In the genomic region with DNA sequence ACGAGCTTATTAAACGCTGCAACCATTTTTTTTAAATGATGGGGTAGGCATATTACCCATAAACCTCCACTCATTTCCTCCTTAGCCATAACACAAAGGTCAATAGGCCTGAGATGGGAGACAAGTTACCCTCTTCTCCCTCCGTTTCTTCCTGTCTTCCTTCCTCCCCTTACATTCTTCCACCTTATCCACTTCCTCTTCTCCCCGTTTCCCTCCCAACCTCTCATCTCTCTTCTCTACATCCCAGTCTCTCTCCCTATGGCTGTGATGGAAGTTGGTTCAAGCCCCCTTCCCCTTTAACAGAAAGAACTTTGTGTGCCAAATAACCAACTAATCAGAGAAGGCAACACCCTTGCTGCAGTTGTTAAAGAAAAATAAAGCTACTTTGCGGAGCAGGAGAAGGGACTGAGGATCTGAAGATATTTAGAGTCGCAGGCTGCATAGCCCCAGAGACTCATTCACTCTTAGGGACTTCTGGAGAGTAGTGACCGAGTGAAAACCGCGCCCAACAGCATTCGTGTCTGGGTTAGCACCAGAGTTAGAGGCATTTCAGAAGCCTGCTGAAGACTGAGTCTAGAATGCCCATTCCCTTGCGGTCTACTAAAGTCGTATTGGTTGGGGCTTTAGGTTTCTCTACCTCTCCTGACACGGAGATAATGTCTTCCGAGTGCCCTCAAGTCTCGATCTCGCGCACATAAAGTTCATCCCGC, we compare ENCODE assay signal across 8 mouse cellular contexts. TPM values are rescaled to one million over a fixed set of nuclear protein-coding genes. Genes with fewer than 3 reads are reported as not detected.
DNase-seq lines count a peak whose midpoint lies in the region; ATAC-seq and TF ChIP-seq lines count a peak whose summit lies in the region.

No protein-coding gene starts in this region.

- peaks cover 13% of the 10 kb centered on the region for H3K4me1 ChIP-seq in testis, adult 2 months (ENCODE audit: control insufficient read depth, insufficient read depth, low read length)
- 0 out of 2 replicates have a peak, but pooled peaks cover 9% of the 10 kb centered on the region for H3K4me1 ChIP-seq in forebrain, postnatal 0 days (ENCODE audit: insufficient read depth)
- H3K4me1 ChIP-seq in limb, embryonic 13.5 days = peaks cover 47% of the 10 kb centered on the region
- H3K4me1 ChIP-seq in stomach, embryonic 16.5 days (ENCODE audit: control insufficient read depth, insufficient read depth, low read length) = peaks cover 22% of the 10 kb centered on the region

- no peak overlapping the region for H3K9ac ChIP-seq in forebrain, postnatal 0 days
- peak overlapping the region; percentile 77 for H3K9ac ChIP-seq in limb, embryonic 13.5 days
- H3K9ac ChIP-seq in stomach, embryonic 16.5 days (ENCODE audit: low read length) = peak overlapping the region; percentile 56; the same call in 1 of the 2 replicates

- TF ChIP-seq POLR2A in testis, adult 2 months (IDR thresholded peaks at IDR 0.05; ENCODE audit: control insufficient read depth, low read depth, low read length) = no peak

- H3K9me3 ChIP-seq in forebrain, postnatal 0 days (ENCODE audit: low read length) = no peaks in the 10 kb centered on the region
- H3K9me3 ChIP-seq in limb, embryonic 13.5 days = no peaks in the 10 kb centered on the region
- H3K9me3 ChIP-seq in stomach, embryonic 16.5 days (replicated peaks; ENCODE audit: control insufficient read depth, low read length) = no peaks in the 10 kb centered on the region

- H3K4me3 ChIP-seq in testis, adult 2 months (ENCODE audit: control insufficient read depth, low read depth, low read length) = peak overlapping the region; percentile 67
- peak overlapping the region; percentile 43 for H3K4me3 ChIP-seq in forebrain, postnatal 0 days (ENCODE audit: low read depth, low read length)
- H3K4me3 ChIP-seq in limb, embryonic 13.5 days = peak overlapping the region; percentile 73
- peak overlapping the region; percentile 39 for H3K4me3 ChIP-seq in stomach, embryonic 16.5 days (replicated peaks; ENCODE audit: low read length)

- no peak for TF ChIP-seq CTCF in testis, adult 2 months (IDR thresholded peaks at IDR 0.05; ENCODE audit: control insufficient read depth, insufficient read depth, insufficient replicate concordance, low read depth, low read length)
- no peak for TF ChIP-seq CTCF in forebrain, postnatal 0 days (IDR thresholded peaks at IDR 0.05; ENCODE audit: low read depth)

- DNase-seq in testis, postnatal 10 days (ENCODE audit: low spot score) = no peak
- no peak for DNase-seq in forebrain, postnatal 0 days
- no peak for DNase-seq in left cerebral cortex, adult 9 months (ENCODE audit: low spot score in 2 of 2)
- DNase-seq in layer of hippocampus, adult 11-12 months (ENCODE audit: low spot score) = no peak
- no peak for DNase-seq in retina, embryonic 14.5 days (ENCODE audit: low spot score)

- H3K36me3 ChIP-seq in testis, adult 2 months (ENCODE audit: control insufficient read depth, insufficient read depth, low read length) = no peaks in the 10 kb centered on the region
- H3K36me3 ChIP-seq in forebrain, postnatal 0 days (ENCODE audit: insufficient read depth) = no peaks in the 10 kb centered on the region
- H3K36me3 ChIP-seq in limb, embryonic 13.5 days = no peaks in the 10 kb centered on the region; the same call in 1 of the 2 replicates
- H3K36me3 ChIP-seq in stomach, embryonic 16.5 days (ENCODE audit: control insufficient read depth, insufficient read depth, low read length) = no peaks in the 10 kb centered on the region

- WGBS in forebrain, postnatal 0 days = 12% methylated on average over 18 of the region's 18 CpGs
- 10% methylated on average over 18 of the region's 18 CpGs for WGBS in limb, embryonic 13.5 days
- WGBS in stomach, embryonic 16.5 days = 12% methylated on average over 18 of the region's 18 CpGs

- no peak for ATAC-seq in forebrain, postnatal 0 days
- no peak for ATAC-seq in limb, embryonic 13.5 days (ENCODE audit: low FRiP score, low read depth)
- ATAC-seq in stomach, embryonic 16.5 days (ENCODE audit: insufficient read depth, low FRiP score) = no peak

- no peak overlapping the region for H3K27ac ChIP-seq in testis, adult 2 months (ENCODE audit: control insufficient read depth, insufficient read depth, low read depth, low read length)
- H3K27ac ChIP-seq in forebrain, postnatal 0 days (ENCODE audit: low read depth, low read length) = no peak overlapping the region
- peak overlapping the region; percentile 99; the same call in 1 of the 2 replicates for H3K27ac ChIP-seq in limb, embryonic 13.5 days
- H3K27ac ChIP-seq in stomach, embryonic 16.5 days (ENCODE audit: low read length) = no peak overlapping the region

- peak overlapping the region; percentile 73 for H3K4me2 ChIP-seq in forebrain, postnatal 0 days (ENCODE audit: low read depth)
- H3K4me2 ChIP-seq in limb, embryonic 13.5 days (replicated peaks) = peak overlapping the region; percentile 80
- H3K4me2 ChIP-seq in stomach, embryonic 16.5 days (ENCODE audit: low read depth, low read length) = peak overlapping the region; percentile 57

- peaks cover 6% of the 10 kb centered on the region; the same call in 1 of the 2 replicates for H3K27me3 ChIP-seq in testis, adult 2 months (ENCODE audit: control insufficient read depth, insufficient read depth, low read length)
- H3K27me3 ChIP-seq in forebrain, postnatal 0 days (ENCODE audit: insufficient read depth, low read length) = peaks cover 76% of the 10 kb centered on the region
- peaks cover 66% of the 10 kb centered on the region for H3K27me3 ChIP-seq in limb, embryonic 13.5 days
- peaks cover 61% of the 10 kb centered on the region for H3K27me3 ChIP-seq in stomach, embryonic 16.5 days (ENCODE audit: control insufficient read depth, insufficient read depth, low read length)

RNA-seq across cellular contexts. Expression of gene Ebf1, which starts 0.9 kb away (rescaled TPM):
- 1.1 and 1.2 TPM in 2 replicates for polyA plus RNA-seq in testis, adult 2 months (2012; rRNA removed)
- total RNA-seq in forebrain, postnatal 0 days (2014; rRNA removed) = 12.9 and 13.0 TPM in 2 replicates
- polyA plus RNA-seq in forebrain, postnatal 0 days (2015; fragmentation: Nextera tagmentation; extraction: Ambion mirVana) = 15.6 and 20.6 TPM in 2 replicates
- 103 and 126 TPM in 2 replicates for polyA plus RNA-seq in limb, embryonic 13.5 days (2015; fragmentation: Nextera tagmentation; extraction: Ambion mirVana)
- polyA plus RNA-seq in stomach, embryonic 16.5 days (2015; fragmentation: Nextera tagmentation; extraction: Ambion mirVana) = 11.5 and 12.4 TPM in 2 replicates
